Comparison of ENCODE assay signal across 20 mouse cellular contexts in the genomic region with DNA sequence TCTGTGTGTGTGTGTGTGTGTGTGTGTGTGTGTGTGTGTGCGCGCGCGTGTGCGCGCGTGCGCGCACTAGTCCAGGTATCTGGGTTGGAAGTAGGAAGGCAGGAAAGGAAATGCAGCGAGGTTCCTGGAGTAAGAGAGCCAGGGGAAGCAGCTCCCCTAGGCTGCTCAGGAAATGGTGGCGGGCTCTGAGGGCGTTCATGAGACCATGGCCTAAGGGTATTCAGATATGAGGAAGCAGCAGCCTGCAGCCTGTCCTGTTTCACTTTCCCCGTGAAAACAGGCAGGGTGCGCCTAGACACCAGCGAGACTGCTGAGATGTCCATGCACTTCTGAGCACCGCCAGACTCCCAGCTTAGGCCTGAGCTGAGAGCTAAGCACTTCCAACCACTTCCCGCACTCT. TPM values are rescaled to one million over a fixed set of nuclear protein-coding genes. Genes with fewer than 3 reads are reported as not detected.
DNase-seq lines count a peak whose midpoint lies in the region; ATAC-seq and TF ChIP-seq lines count a peak whose summit lies in the region.
"Had no signal": no experiment of that assay in that cellular context is flagged by ENCODE, and none has a peak within 500 bp of the region (broad histone marks: within the 10 kb centered on the region; RNA-seq: fewer than 3 reads in every experiment).

No protein-coding gene starts in this region.

- no peaks in the 10 kb centered on the region; the same call in 1 of the 2 replicates for H3K27me3 ChIP-seq in E14TG2a.4 (ENCODE audit: insufficient read depth, low read length)
- H3K27me3 ChIP-seq: hindbrain, embryonic 12.5 days; liver, embryonic 13.5 days; midbrain, embryonic 13.5 days had no signal

- peak; percentile 51 for ATAC-seq in megakaryocyte progenitor cell, adult 5-6 weeks (replicated peaks; ENCODE audit: poor library complexity)
- ATAC-seq: intestine, embryonic 16.5 days; midbrain, embryonic 13.5 days had no signal

- intact Hi-C loops in left cerebral cortex, postnatal 4 days (cut with DNase I), result loop anchor here (10.0 kb wide), 1 partner anchor 163 kb away; no protein-coding TSS in a partner anchor

- no peaks in the 10 kb centered on the region for H3K36me3 ChIP-seq in E14TG2a.4 (ENCODE audit: insufficient read depth, low read length)
- H3K36me3 ChIP-seq: forebrain, embryonic 10.5 days; G1E; hindbrain, embryonic 12.5 days; liver, embryonic 13.5 days; midbrain, embryonic 13.5 days had no signal

- H3K9me3 ChIP-seq in E14TG2a.4 (ENCODE audit: low read length), result no peaks in the 10 kb centered on the region
- H3K9me3 ChIP-seq: forebrain, embryonic 10.5 days; G1E; hindbrain, embryonic 12.5 days; liver, embryonic 13.5 days; midbrain, embryonic 13.5 days had no signal

- no peak for TF ChIP-seq CTCF in E14TG2a.4 (conservative IDR thresholded peaks at IDR 0.05; ENCODE audit: low read length)

- peak overlapping the region; percentile 66 for H3K4me3 ChIP-seq in E14TG2a.4 (replicated peaks; ENCODE audit: low read length)
- H3K4me3 ChIP-seq: forebrain, embryonic 10.5 days; hindbrain, embryonic 12.5 days; liver, embryonic 13.5 days; midbrain, embryonic 13.5 days had no signal

- H3K4me1 ChIP-seq in E14TG2a.4 (replicated peaks; ENCODE audit: low read depth, low read length), result peaks cover 56% of the 10 kb centered on the region

- DNase-seq in spleen, adult 18-20 months, result peak; percentile 36 to 48
- no peak for DNase-seq in spleen, postnatal 10 days (ENCODE audit: low spot score in 2 of 2)
- DNase-seq in ZHBTc4 (ENCODE audit: low read depth, low spot score), result peak; percentile 53
- DNase-seq in left cerebral cortex, postnatal 4 days, result no peak
- no peak for DNase-seq in cerebellum, postnatal 14 days
- no peak for DNase-seq in cerebellum, adult 18-20 months
- DNase-seq: adrenal gland, postnatal 25 days; cerebellum, postnatal 36 days; kidney, postnatal 14 days; liver, embryonic 13.5 days; lung, postnatal 10 days; right cerebral cortex, postnatal 25 days; thymus, postnatal 4 days had no signal

RNA-seq across cellular contexts. Expression of gene Sun2, which starts 9.4 kb away (rescaled TPM):
- 83.4 and 84.0 TPM in 2 replicates for total RNA-seq in megakaryocyte progenitor cell, adult 5-6 weeks (2015)
- total RNA-seq in megakaryocyte progenitor cell, adult 5-6 weeks (2017), result 225 and 233 TPM in 2 replicates
- total RNA-seq in left cerebral cortex, postnatal 4 days (2021), result 10 to 100 TPM; 27.0 to 29.4 TPM

RNA-seq across cellular contexts. Expression of gene Dnal4, which starts 25.9 kb away (rescaled TPM):
- total RNA-seq in megakaryocyte progenitor cell, adult 5-6 weeks (2015), result 15.9 and 16.2 TPM in 2 replicates
- total RNA-seq in megakaryocyte progenitor cell, adult 5-6 weeks (2017), result 12.2 and 12.5 TPM in 2 replicates
- 10 to 100 TPM; 30.4 to 34.4 TPM for total RNA-seq in left cerebral cortex, postnatal 4 days (2021)

RNA-seq across cellular contexts. Expression of gene Nptxr, which starts 52.8 kb away (rescaled TPM):
- total RNA-seq in megakaryocyte progenitor cell, adult 5-6 weeks (2015), result 0.15 and 0.20 TPM in 2 replicates
- total RNA-seq in megakaryocyte progenitor cell, adult 5-6 weeks (2017), result 0.14 and 0.17 TPM in 2 replicates
- total RNA-seq in left cerebral cortex, postnatal 4 days (2021), result 100 to 1,000 TPM; 240 to 277 TPM

Comparison
In these comparisons a context has a peak if more than half of its experiments do, and no peak if none do; other contexts are left out.
1. DNase-seq: peak in spleen, adult 18-20 months (2 of 2) and ZHBTc4 (single experiment); none in spleen, postnatal 10 days (0 of 2), left cerebral cortex, postnatal 4 days (single experiment), cerebellum, postnatal 14 days (0 of 2) and cerebellum, adult 18-20 months (0 of 2).
2. RNA of gene Nptxr, which starts 52.8 kb away (total RNA-seq): 240 to 277 TPM in left cerebral cortex, postnatal 4 days; 0.14 to 0.20 TPM in megakaryocyte progenitor cell, adult 5-6 weeks; every median in the first group is over 100 times any median in the second.